Mouse (Mus musculus): ENCODE measurements around the gene Gpr152. TPM values are rescaled to one million over a fixed set of nuclear protein-coding genes. Genes with fewer than 3 reads are reported as not detected.

The Gpr152 gene
- polyA plus RNA-seq, 1 experiment = not detected

DNA sequence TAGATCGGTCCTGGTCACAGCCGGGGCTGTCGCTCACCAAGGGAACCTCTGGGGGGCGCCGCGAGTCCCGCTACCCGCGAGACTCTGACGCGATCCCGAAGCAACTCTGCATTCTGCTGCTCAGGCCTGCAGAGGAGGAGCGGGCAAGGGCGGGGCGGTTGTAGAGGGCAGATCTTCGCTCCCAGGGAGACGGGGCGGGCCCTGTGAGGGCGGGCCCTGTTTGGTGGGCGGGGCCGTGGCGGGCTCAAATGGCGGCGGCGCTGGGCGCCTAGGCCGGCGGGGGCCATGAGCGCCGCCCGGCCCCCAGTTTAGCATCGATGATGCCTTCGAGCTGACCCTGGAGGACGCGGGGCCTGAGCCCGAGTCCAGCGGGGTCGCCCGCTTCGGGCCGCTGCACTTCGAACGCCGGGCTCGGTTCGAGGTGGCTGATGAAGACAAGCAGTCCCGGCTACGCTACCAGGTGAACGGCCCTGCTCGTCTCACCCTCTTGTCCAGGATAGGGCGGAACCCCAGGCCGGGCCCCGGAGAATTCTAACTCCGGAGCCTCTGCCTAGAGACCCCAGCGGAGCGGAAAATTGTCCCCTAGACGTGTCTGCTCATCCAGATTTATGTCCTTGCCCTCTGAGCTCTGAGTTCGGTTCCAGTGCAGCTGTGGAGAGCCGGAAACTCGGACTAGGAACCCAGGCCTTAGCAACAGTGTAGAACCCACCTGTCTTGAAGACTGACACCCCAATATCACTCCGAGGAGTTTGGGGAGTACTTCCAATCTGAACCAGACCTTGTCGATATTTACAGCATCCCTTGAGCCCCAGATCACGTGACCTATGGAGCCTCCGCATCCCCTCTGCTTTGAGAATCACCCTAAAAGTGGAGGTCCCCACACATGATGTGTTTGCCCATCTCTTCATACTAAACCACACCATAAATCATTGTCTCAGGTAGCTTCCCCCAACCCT is 13.6 kb upstream of the Gpr152 start, which contains the start of gene Aip:
Gene Aip, minus strand, starts transcription at position 118 of the 956 bp plus-strand sequence.
- Histone ChIP-seq H3K27me3 (ENCODE audit: control insufficient read depth, insufficient read depth, insufficient read length) (no peaks in the 10 kb centered on the region), H3K36me3 (ENCODE audit: control insufficient read depth, insufficient read depth) (peaks cover 10% of the 10 kb centered on the region), H3K4me3 (ENCODE audit: insufficient read depth, poor library complexity, severe bottlenecking) (peak within 1 kb of the TSS; percentile 87), H3ac (ENCODE audit: control insufficient read depth, insufficient read length, low read depth) (peak within 1 kb of the TSS; percentile 83), H3K79me2 (ENCODE audit: control insufficient read depth, insufficient read depth) (peaks cover 20% of the 10 kb centered on the region), H3K79me3 (ENCODE audit: low read depth) (peaks cover 6% of the 10 kb centered on the region)
- TF ChIP-seq CEBPB (IDR thresholded peaks at IDR 0.05; ENCODE audit: low read depth) (no peak), FOSL1 (IDR thresholded peaks at IDR 0.05; ENCODE audit: insufficient read depth, low read length, poor library complexity, severe bottlenecking) (no peak), MYOD1 (IDR thresholded peaks at IDR 0.05; ENCODE audit: control insufficient read depth, insufficient read length, low read depth) (no peak), CTCF (IDR thresholded peaks at IDR 0.05; ENCODE audit: control insufficient read depth, insufficient read depth, insufficient read length) (peak; percentile 74), MYOG (IDR thresholded peaks at IDR 0.05; ENCODE audit: control insufficient read depth, extremely low read depth, insufficient read length) (no peak), MAX (IDR thresholded peaks at IDR 0.05) (no peak), USF1 (IDR thresholded peaks at IDR 0.05; ENCODE audit: low read depth) (peak; percentile 97)

DNA sequence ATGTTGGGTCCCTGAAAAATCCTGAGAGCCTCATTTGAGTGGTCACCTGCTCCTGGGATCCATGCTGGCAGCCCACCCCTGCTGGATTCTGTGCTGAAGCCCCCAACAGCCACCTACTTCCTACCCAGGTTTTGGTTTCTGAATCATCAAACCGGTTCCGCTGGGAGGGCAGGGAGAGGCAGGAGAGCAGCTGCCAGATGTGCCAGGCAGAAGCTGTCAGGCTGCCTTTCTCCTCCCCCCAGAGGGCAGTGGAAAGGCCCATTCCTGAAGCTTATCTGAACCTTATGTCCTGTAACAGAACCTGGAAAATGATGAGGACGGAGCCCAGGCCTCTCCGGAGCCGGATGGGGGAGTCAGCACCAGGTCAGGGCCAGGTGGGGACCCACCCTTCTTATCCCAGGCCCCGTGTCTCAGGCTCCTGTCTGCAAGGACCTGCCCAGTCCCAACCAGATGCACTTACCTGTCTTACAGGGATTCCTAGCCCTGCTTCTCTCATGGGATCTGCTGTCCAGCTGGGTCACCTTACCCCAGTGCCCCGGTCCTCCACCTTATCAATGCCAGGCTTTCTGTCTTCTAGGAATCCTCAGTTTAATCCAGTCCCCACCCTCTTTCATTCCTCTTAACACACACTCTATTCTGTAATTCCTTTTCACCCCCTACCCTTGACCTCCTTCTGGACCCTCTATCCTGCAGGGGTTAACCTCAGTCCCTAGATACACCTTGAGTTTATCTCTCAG is 12.7 kb upstream of the Gpr152 start:
- Histone ChIP-seq H3K4me3 (ENCODE audit: insufficient read depth, poor library complexity, severe bottlenecking) (peak overlapping the region; percentile 87), H3K79me3 (ENCODE audit: low read depth) (peaks cover 6% of the 10 kb centered on the region), H3K36me3 (ENCODE audit: control insufficient read depth, insufficient read depth) (peaks cover 10% of the 10 kb centered on the region), H3K27me3 (ENCODE audit: control insufficient read depth, insufficient read depth, insufficient read length) (no peaks in the 10 kb centered on the region), H3K79me2 (ENCODE audit: control insufficient read depth, insufficient read depth) (peaks cover 18% of the 10 kb centered on the region), H3ac (ENCODE audit: control insufficient read depth, insufficient read length, low read depth) (peak overlapping the region; percentile 83)
- TF ChIP-seq CEBPB (IDR thresholded peaks at IDR 0.05; ENCODE audit: low read depth) = no peak

DNA sequence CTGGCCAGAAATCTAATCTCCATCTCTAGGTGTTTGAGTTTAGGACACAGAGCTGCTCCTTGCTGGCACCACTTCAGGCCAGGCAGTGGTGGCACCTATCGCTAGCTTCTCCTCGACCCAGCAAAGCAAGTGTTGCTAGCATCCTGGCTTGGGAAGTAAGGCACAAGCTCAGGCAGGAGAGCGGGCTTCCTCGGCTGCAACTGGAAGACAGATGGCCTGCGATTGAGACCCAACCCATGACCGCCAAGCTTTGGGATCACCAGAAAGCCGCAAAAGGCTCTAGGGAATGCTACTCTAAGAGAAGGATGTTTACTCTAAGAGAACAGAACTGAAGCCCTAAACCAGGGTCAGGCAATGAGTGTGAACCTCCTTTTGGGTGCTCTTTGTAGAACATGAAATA is 10.1 kb upstream of the Gpr152 start:
- no peak overlapping the region for H3ac ChIP-seq (ENCODE audit: control insufficient read depth, insufficient read length, low read depth)
- peaks cover 6% of the 10 kb centered on the region for H3K79me3 ChIP-seq (ENCODE audit: low read depth)
- TF ChIP-seq MYOG (IDR thresholded peaks at IDR 0.05; ENCODE audit: control insufficient read depth, extremely low read depth, insufficient read length) = no peak
- TF ChIP-seq CTCF (IDR thresholded peaks at IDR 0.05; ENCODE audit: control insufficient read depth, insufficient read depth, insufficient read length) = no peak
- TF ChIP-seq MYOD1 (IDR thresholded peaks at IDR 0.05; ENCODE audit: control insufficient read depth, insufficient read length, low read depth) = no peak
- TF ChIP-seq CEBPB (IDR thresholded peaks at IDR 0.05; ENCODE audit: low read depth) = no peak

DNA sequence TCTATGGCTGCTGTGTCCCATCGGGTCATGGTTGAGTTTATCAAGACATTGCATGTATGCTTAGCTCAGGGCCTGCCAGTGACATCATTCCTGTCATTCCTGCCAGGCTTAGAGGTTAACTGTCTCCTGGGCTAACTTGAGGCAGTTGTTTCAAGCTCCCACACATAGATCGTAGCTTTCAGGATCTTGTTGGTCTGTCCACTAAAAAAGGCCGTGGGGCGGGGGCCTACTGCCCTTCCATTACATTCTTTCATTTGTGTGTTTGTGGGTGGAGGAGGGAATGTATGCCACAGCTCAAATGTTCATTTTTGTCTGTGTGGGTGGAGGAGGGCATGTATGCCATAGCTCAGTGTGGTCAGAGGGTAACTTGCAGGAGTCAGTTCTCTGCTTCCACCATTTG is 9.5 kb upstream of the Gpr152 start:
- peaks cover 18% of the 10 kb centered on the region for H3K79me2 ChIP-seq (ENCODE audit: control insufficient read depth, insufficient read depth)
- H3K79me3 ChIP-seq (ENCODE audit: low read depth) = peaks cover 6% of the 10 kb centered on the region
- no peak overlapping the region for H3K4me3 ChIP-seq (ENCODE audit: insufficient read depth, poor library complexity, severe bottlenecking)
- H3K27me3 ChIP-seq (ENCODE audit: control insufficient read depth, insufficient read depth, insufficient read length) = no peaks in the 10 kb centered on the region
- H3K36me3 ChIP-seq (ENCODE audit: control insufficient read depth, insufficient read depth) = peaks cover 22% of the 10 kb centered on the region
- H3ac ChIP-seq (ENCODE audit: control insufficient read depth, insufficient read length, low read depth) = no peak overlapping the region
- TF ChIP-seq MYOG (IDR thresholded peaks at IDR 0.05; ENCODE audit: control insufficient read depth, extremely low read depth, insufficient read length) = no peak
- TF ChIP-seq CEBPB (IDR thresholded peaks at IDR 0.05; ENCODE audit: low read depth) = no peak
- no peak for TF ChIP-seq USF1 (IDR thresholded peaks at IDR 0.05; ENCODE audit: low read depth)
- no peak for TF ChIP-seq CTCF (IDR thresholded peaks at IDR 0.05; ENCODE audit: control insufficient read depth, insufficient read depth, insufficient read length)
- no peak for TF ChIP-seq FOSL1 (IDR thresholded peaks at IDR 0.05; ENCODE audit: insufficient read depth, low read length, poor library complexity, severe bottlenecking)
- no peak for TF ChIP-seq MYOD1 (IDR thresholded peaks at IDR 0.05; ENCODE audit: control insufficient read depth, insufficient read length, low read depth)
- TF ChIP-seq MAX (IDR thresholded peaks at IDR 0.05) = no peak

More for the DNA sequence above, 10.1 kb upstream of the Gpr152 start:
- peaks cover 22% of the 10 kb centered on the region for H3K36me3 ChIP-seq (ENCODE audit: control insufficient read depth, insufficient read depth)
- no peaks in the 10 kb centered on the region for H3K27me3 ChIP-seq (ENCODE audit: control insufficient read depth, insufficient read depth, insufficient read length)
- H3K4me3 ChIP-seq (ENCODE audit: insufficient read depth, poor library complexity, severe bottlenecking) = no peak overlapping the region
- H3K79me2 ChIP-seq (ENCODE audit: control insufficient read depth, insufficient read depth) = peaks cover 18% of the 10 kb centered on the region

DNA sequence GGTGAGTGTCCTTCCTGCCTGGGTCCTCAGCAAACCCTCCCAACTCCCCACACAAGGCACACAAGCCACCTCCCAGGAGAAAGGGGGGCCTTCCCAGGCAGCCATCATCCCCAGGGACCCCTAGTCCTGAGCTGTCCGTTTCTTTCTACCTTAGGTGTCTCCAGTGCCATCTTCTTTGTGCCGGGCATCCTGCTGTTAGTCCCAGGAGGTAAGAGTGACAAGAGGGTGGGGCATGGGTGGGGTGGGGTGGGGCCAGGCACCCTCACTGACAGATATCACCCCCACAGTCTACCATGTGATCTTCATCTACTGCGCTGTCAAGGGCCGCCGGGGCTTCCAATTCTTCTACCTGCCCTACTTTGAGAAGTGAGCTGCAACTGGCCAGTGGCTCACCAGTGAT is 8.5 kb upstream of the Gpr152 start:
- peaks cover 17% of the 10 kb centered on the region for H3K79me2 ChIP-seq (ENCODE audit: control insufficient read depth, insufficient read depth)
- H3K4me3 ChIP-seq (ENCODE audit: insufficient read depth, poor library complexity, severe bottlenecking) = no peak overlapping the region
- no peak overlapping the region for H3ac ChIP-seq (ENCODE audit: control insufficient read depth, insufficient read length, low read depth)
- TF ChIP-seq USF1 (IDR thresholded peaks at IDR 0.05; ENCODE audit: low read depth) (no peak), FOSL1 (IDR thresholded peaks at IDR 0.05; ENCODE audit: insufficient read depth, low read length, poor library complexity, severe bottlenecking) (no peak), CTCF (IDR thresholded peaks at IDR 0.05; ENCODE audit: control insufficient read depth, insufficient read depth, insufficient read length) (no peak), MYOD1 (IDR thresholded peaks at IDR 0.05; ENCODE audit: control insufficient read depth, insufficient read length, low read depth) (no peak)
- H3K36me3 ChIP-seq (ENCODE audit: control insufficient read depth, insufficient read depth) = peaks cover 22% of the 10 kb centered on the region
- H3K27me3 ChIP-seq (ENCODE audit: control insufficient read depth, insufficient read depth, insufficient read length) = no peaks in the 10 kb centered on the region
- peaks cover 6% of the 10 kb centered on the region for H3K79me3 ChIP-seq (ENCODE audit: low read depth)

All from C2C12 (cell line).